In genomic region chr11:79636481-79636880, GRCm38 (mm10) we compare ENCODE assay signal across 23 mouse cellular contexts.
"Had no signal": no experiment of that assay in that cellular context is flagged by ENCODE, and none has a peak within 500 bp of the region (broad histone marks: within the 10 kb centered on the region; RNA-seq: fewer than 3 reads in every experiment).

No protein-coding gene starts in this region.

- ATAC-seq: liver, postnatal 0 days; lung, postnatal 0 days had no signal

- H3K36me3 ChIP-seq: limb, embryonic 12.5 days; limb, embryonic 15.5 days had no signal

- DNase-seq: kidney, adult 18-20 months; kidney, postnatal 25 days; layer of hippocampus, adult 9-11 months; liver, postnatal 0 days; lung, embryonic 14.5 days; right cerebral cortex, adult 18-20 months; right cerebral cortex, postnatal 14 days; right cerebral cortex, postnatal 4 days; thymus, adult 2 months; thymus, postnatal 14 days; thymus, postnatal 4 days had no signal

- H3K4me3 ChIP-seq: layer of hippocampus, adult 2 months; left cerebral cortex, adult 2 months; limb, embryonic 12.5 days; limb, embryonic 15.5 days; neural tube, embryonic 12.5 days; neural tube, embryonic 15.5 days had no signal

- H3K9me3 ChIP-seq: limb, embryonic 15.5 days; neural tube, embryonic 15.5 days had no signal

- H3K27me3 ChIP-seq: limb, embryonic 12.5 days; limb, embryonic 15.5 days; neural tube, embryonic 12.5 days; neural tube, embryonic 15.5 days had no signal

- H3K4me2 ChIP-seq: limb, embryonic 12.5 days; limb, embryonic 15.5 days; liver, embryonic 11.5 days; lung, embryonic 14.5 days; neural tube, embryonic 12.5 days; neural tube, embryonic 15.5 days had no signal

- H3K9ac ChIP-seq: limb, embryonic 12.5 days; limb, embryonic 15.5 days; liver, embryonic 14.5 days; liver, postnatal 0 days; lung, embryonic 14.5 days; neural tube, embryonic 12.5 days; neural tube, embryonic 15.5 days had no signal

- H3K27ac ChIP-seq: kidney, postnatal 0 days; layer of hippocampus, adult 2 months; left cerebral cortex, adult 2 months; limb, embryonic 12.5 days; limb, embryonic 15.5 days; liver, embryonic 14.5 days; macrophage; neural tube, embryonic 12.5 days; neural tube, embryonic 15.5 days; stomach, postnatal 0 days had no signal
